Mouse (Mus musculus): ENCODE data around the gene Gm4303. TPM values are rescaled to one million over a fixed set of nuclear protein-coding genes. Genes with fewer than 3 reads are reported as not detected.
"Not testable (repeated sequence)": the region's sequence is repeated elsewhere in the genome, so short reads cannot be mapped to it uniquely, and the experiment has no call there.

The Gm4303 gene
- not detected in 2 replicates for polyA plus RNA-seq (2015; fragmentation: Nextera tagmentation; extraction: Ambion mirVana)

DNA sequence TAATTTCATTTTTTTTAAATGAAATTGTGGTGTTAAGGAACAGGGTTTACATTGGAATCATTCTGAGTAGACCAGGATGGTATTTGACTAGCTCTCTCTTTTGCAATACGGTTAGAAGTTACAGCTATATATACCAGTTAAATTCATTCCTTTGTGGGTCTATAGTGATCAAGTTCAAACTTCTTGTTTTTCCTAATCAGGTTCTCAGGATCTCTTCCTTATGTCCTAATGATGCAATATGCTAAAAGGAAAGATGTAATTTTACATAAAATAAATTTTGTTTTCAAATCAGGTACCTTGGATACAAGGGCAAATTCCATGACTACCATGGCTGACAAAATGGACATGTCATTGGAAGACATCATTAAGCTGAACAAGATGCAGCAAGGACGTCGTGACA, at the start of gene Gm4303:
Gene Gm4303, plus strand, starts transcription at position 301 of the 400 bp plus-strand sequence.
- H3K9me3 ChIP-seq (replicated peaks); ATAC-seq; H3K9ac ChIP-seq; H3K4me1 ChIP-seq; H3K27me3 ChIP-seq; H3K36me3 ChIP-seq (ENCODE audit: poor library complexity, severe bottlenecking); H3K4me2 ChIP-seq; H3K27ac ChIP-seq; H3K4me3 ChIP-seq: not testable (repeated sequence)
- no CpG with 5 or more reads among the region's 3 CpGs for WGBS

DNA sequence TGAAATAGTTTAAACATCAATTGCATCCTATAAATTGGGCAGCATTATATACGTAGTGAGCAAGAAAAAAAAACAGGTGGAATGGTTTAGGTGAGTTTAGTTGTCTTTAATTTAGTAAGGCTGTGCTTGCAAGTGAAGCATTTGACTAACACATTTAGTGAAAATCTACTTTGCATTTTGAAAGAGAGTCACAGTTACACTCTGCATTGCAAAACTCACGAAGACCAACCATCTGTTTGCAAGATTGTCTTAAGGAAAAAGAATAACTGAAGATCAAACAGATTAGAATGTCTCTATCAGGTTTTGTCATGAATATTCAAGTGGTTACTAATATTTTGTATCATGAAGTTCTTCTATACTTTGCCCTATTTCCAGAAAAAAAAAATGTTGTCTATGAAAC, 49.7 kb upstream of the Gm4303 start:
- Histone ChIP-seq H3K9ac (no peak overlapping the region), H3K36me3 (ENCODE audit: poor library complexity, severe bottlenecking) (no peaks in the 10 kb centered on the region), H3K4me2 (no peak overlapping the region), H3K27ac (no peak overlapping the region), H3K4me1 (no peaks in the 10 kb centered on the region), H3K27me3 (no peaks in the 10 kb centered on the region), H3K4me3 (no peak overlapping the region), H3K9me3 (replicated peaks) (no peaks in the 10 kb centered on the region)
- no peak for ATAC-seq
- WGBS = 87% methylated on average over 2 of the region's 2 CpGs

- ATAC-seq = not testable (repeated sequence)
Observed at GRCm38 (mm10) chr10:100300106-100300505, 45.7 kb upstream of the Gm4303 start.

GRCm38 (mm10) chr10:100335376-100335775, 10.4 kb upstream of the Gm4303 start, which contains the start of gene Gm4301:
Gene Gm4301, plus strand, starts transcription at chr10:100335676.
- H3K4me1 ChIP-seq; H3K4me3 ChIP-seq; H3K9me3 ChIP-seq (replicated peaks); H3K27me3 ChIP-seq; H3K36me3 ChIP-seq (ENCODE audit: poor library complexity, severe bottlenecking); H3K4me2 ChIP-seq; H3K27ac ChIP-seq; ATAC-seq; H3K9ac ChIP-seq: not testable (repeated sequence)
- no CpG with 5 or more reads among the region's 2 CpGs for WGBS

More at GRCm38 (mm10) chr10:100300106-100300505, 45.7 kb upstream of the Gm4303 start:
- H3K27ac ChIP-seq; H3K27me3 ChIP-seq; H3K9ac ChIP-seq; H3K36me3 ChIP-seq (ENCODE audit: poor library complexity, severe bottlenecking); H3K9me3 ChIP-seq (replicated peaks); H3K4me3 ChIP-seq; H3K4me2 ChIP-seq; H3K4me1 ChIP-seq: not testable (repeated sequence)

DNA sequence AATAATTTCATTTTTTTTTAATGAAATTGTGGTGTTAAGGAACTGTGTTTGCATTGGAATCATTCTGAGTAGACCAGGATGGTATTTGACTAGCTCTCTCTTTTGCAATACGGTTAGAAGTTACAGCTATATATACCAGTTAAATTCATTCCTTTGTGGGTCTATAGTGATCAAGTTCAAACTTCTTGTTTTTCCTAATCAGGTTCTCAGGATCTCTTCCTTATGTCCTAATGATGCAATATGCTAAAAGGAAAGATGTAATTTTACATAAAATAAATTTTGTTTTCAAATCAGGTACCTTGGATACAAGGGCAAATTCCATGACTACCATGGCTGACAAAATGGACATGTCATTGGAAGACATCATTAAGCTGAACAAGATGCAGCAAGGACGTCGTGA, 5.2 kb upstream of the Gm4303 start, which contains the start of gene Gm4302:
Gene Gm4302, plus strand, starts transcription at position 301 of the 400 bp plus-strand sequence.
- H3K9me3 ChIP-seq (replicated peaks) = not testable (repeated sequence)

DNA sequence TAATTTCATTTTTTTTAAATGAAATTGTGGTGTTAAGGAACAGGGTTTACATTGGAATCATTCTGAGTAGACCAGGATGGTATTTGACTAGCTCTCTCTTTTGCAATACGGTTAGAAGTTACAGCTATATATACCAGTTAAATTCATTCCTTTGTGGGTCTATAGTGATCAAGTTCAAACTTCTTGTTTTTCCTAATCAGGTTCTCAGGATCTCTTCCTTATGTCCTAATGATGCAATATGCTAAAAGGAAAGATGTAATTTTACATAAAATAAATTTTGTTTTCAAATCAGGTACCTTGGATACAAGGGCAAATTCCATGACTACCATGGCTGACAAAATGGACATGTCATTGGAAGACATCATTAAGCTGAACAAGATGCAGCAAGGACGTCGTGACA, 5.0 kb downstream of the Gm4303 start, which contains the start of gene Gm4305:
Gene Gm4305, plus strand, starts transcription at position 301 of the 400 bp plus-strand sequence.
- H3K27ac ChIP-seq; H3K4me3 ChIP-seq; H3K27me3 ChIP-seq; ATAC-seq; H3K9ac ChIP-seq; H3K36me3 ChIP-seq (ENCODE audit: poor library complexity, severe bottlenecking); H3K4me1 ChIP-seq; H3K9me3 ChIP-seq (replicated peaks); H3K4me2 ChIP-seq: not testable (repeated sequence)
- no CpG with 5 or more reads among the region's 3 CpGs for WGBS

More for the DNA sequence above, 5.2 kb upstream of the Gm4303 start, which contains the start of gene Gm4302:
- not testable (repeated sequence) for H3K4me2 ChIP-seq; H3K4me3 ChIP-seq; H3K4me1 ChIP-seq; H3K27me3 ChIP-seq; H3K36me3 ChIP-seq (ENCODE audit: poor library complexity, severe bottlenecking); H3K27ac ChIP-seq; ATAC-seq; H3K9ac ChIP-seq
- no CpG with 5 or more reads among the region's 3 CpGs for WGBS

GRCm38 (mm10) chr10:100356841-100357240, 11.1 kb downstream of the Gm4303 start:
- not testable (repeated sequence) for H3K4me1 ChIP-seq; H3K27ac ChIP-seq; ATAC-seq; H3K9me3 ChIP-seq (replicated peaks); H3K4me3 ChIP-seq; H3K9ac ChIP-seq; H3K36me3 ChIP-seq (ENCODE audit: poor library complexity, severe bottlenecking); H3K27me3 ChIP-seq; H3K4me2 ChIP-seq
- WGBS = 93% methylated on average over 2 of the region's 2 CpGs

DNA sequence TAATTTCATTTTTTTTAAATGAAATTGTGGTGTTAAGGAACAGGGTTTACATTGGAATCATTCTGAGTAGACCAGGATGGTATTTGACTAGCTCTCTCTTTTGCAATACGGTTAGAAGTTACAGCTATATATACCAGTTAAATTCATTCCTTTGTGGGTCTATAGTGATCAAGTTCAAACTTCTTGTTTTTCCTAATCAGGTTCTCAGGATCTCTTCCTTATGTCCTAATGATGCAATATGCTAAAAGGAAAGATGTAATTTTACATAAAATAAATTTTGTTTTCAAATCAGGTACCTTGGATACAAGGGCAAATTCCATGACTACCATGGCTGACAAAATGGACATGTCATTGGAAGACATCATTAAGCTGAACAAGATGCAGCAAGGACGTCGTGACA, 15.3 kb downstream of the Gm4303 start, which contains the start of gene Gm4307:
Gene Gm4307, plus strand, starts transcription at position 301 of the 400 bp plus-strand sequence.
- H3K27ac ChIP-seq; H3K9ac ChIP-seq; H3K9me3 ChIP-seq (replicated peaks); H3K4me2 ChIP-seq; H3K36me3 ChIP-seq (ENCODE audit: poor library complexity, severe bottlenecking); H3K4me1 ChIP-seq; ATAC-seq; H3K27me3 ChIP-seq; H3K4me3 ChIP-seq: not testable (repeated sequence)
- WGBS = no CpG with 5 or more reads among the region's 3 CpGs

DNA sequence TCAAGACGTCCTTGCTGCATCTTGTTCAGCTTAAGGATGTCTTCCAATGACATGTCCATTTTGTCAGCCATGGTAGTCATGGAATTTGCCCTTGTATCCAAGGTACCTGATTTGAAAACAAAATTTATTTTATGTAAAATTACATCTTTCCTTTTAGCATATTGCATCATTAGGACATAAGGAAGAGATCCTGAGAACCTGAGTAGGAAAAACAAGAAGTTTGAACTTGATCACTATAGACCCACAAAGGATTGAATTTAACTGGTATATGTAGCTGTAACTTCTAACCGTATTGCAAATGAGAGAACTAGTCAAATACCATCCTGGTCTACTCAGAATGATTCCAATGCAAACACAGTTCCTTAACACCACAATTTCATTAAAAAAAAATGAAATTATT, 36.7 kb downstream of the Gm4303 start, which contains the start of gene Gm4312:
Gene Gm4312, minus strand, starts transcription at position 101 of the 400 bp plus-strand sequence.
- H3K27me3 ChIP-seq; H3K36me3 ChIP-seq (ENCODE audit: poor library complexity, severe bottlenecking); H3K4me3 ChIP-seq; H3K9me3 ChIP-seq (replicated peaks); H3K4me1 ChIP-seq; H3K9ac ChIP-seq; H3K4me2 ChIP-seq; H3K27ac ChIP-seq; ATAC-seq: not testable (repeated sequence)
- no CpG with 5 or more reads among the region's 2 CpGs for WGBS

Other genes starting within 250 kb of the Gm4303 start
- not detected in 2 replicates for gene Gm4301, start 10.3 kb upstream of the Gm4303 start, polyA plus RNA-seq (2015; fragmentation: Nextera tagmentation; extraction: Ambion mirVana)
- gene Gm4302, start 5.1 kb upstream of the Gm4303 start, polyA plus RNA-seq (2015; fragmentation: Nextera tagmentation; extraction: Ambion mirVana) = not detected in 2 replicates
- not detected in 2 replicates for gene Gm4305, start 5.1 kb downstream of the Gm4303 start, polyA plus RNA-seq (2015; fragmentation: Nextera tagmentation; extraction: Ambion mirVana)
- gene Gm4307, start 15.4 kb downstream of the Gm4303 start, polyA plus RNA-seq (2015; fragmentation: Nextera tagmentation; extraction: Ambion mirVana) = not detected in 2 replicates
- not detected in 2 replicates for gene Gm4312, start 36.6 kb downstream of the Gm4303 start, polyA plus RNA-seq (2015; fragmentation: Nextera tagmentation; extraction: Ambion mirVana)
- gene Tmtc3, start 141.4 kb downstream of the Gm4303 start, polyA plus RNA-seq (2015; fragmentation: Nextera tagmentation; extraction: Ambion mirVana) = 11.6 and 13.2 TPM in 2 replicates
- 7.9 and 8.3 TPM in 2 replicates for gene Cep290, start 141.6 kb downstream of the Gm4303 start, polyA plus RNA-seq (2015; fragmentation: Nextera tagmentation; extraction: Ambion mirVana)
- 10.2 and 13.4 TPM in 2 replicates for gene 4930430F08Rik, start 244.5 kb downstream of the Gm4303 start, polyA plus RNA-seq (2015; fragmentation: Nextera tagmentation; extraction: Ambion mirVana)
- not detected in 2 replicates for gene 1700017N19Rik, start 244.5 kb downstream of the Gm4303 start, polyA plus RNA-seq (2015; fragmentation: Nextera tagmentation; extraction: Ambion mirVana)

Data from forebrain, embryonic 13.5 days (tissue).